Mouse (Mus musculus) olfactory bulb, adult 2 months (tissue): ENCODE results near the gene Mcrip2. TPM values are rescaled to one million over a fixed set of nuclear protein-coding genes. Genes with fewer than 3 reads are reported as not detected.

Experiments
- H3K27ac ChIP-seq: fragments of 200-500 bp; 2 replicates; pipeline ENCODE4 v1.5.1; 2012; ENCODE audit warnings: low read depth, low read length; ENCODE audit not compliant: insufficient read depth
- H3K4me1 ChIP-seq: fragments of 200-500 bp; 2 replicates; pipeline ENCODE4 v1.6.1; 2012; ENCODE audit warnings: low read length; ENCODE audit not compliant: control insufficient read depth, insufficient read depth
- H3K4me3 ChIP-seq: fragments of 200-500 bp; 2 replicates; pipeline ENCODE4 v1.5.1; 2012; ENCODE audit warnings: mild to moderate bottlenecking, low read depth, low read length, moderate library complexity; ENCODE audit not compliant: insufficient read depth
- CTCF ChIP-seq: fragments of 200-500 bp; IDR thresholded peaks from 2 replicates; pipeline ENCODE4 v1.5.1; 2012; ENCODE audit warnings: low read depth, mild to moderate bottlenecking, low read length, moderate library complexity; ENCODE audit not compliant: insufficient read depth
- POLR2A ChIP-seq: fragments of 200-500 bp; IDR thresholded peaks from 2 replicates; pipeline ENCODE4 v1.6.1; 2012; ENCODE audit warnings: mild to moderate bottlenecking, low read depth, low read length, moderate library complexity; ENCODE audit not compliant: insufficient read depth
- WGBS: fragments of 180-500 bp; shearing (Covaris S2); methylation state at CpG from one replicate; pipeline ENCODE4 v1.1.7; 2018; 5-methylcytosine and 5-hydroxymethylcytosine counted together
- polyA plus RNA-seq: library from polyadenylated mRNA; stranded (reverse); fragments of >200 nt; gene quantifications from 2 replicates; pipeline ENCODE4 v1.2.4, GENCODE M21; 2012; ENCODE audit warnings: low replicate concordance; ENCODE audit not compliant: missing spikeins, insufficient read depth, insufficient read length

The Mcrip2 gene
- polyA plus RNA-seq, 1 experiment = not detected

DNA sequence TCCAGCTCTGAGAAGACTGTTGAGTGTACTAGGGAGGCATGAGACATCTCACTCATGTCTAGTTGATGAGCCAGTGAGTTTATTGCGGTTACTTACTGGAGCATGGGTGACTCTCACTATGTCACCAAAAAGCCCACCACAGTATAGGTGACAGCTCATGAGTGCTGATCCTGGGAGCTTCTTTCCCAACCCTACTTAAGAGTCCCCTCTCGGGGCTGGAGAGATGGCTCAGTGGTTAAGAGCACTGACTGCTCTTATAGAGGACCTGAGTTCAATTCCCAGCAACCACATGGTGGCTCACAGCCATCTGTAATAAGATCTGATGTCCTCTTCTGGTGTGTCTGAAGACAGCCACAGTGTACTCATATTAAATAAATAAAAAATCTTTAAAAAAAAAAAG lies 1.4 kb upstream of the Mcrip2 start:
- TF ChIP-seq CTCF = no peak
- TF ChIP-seq POLR2A = no peak
- Histone ChIP-seq H3K4me1 (peaks cover 10% of the 10 kb centered on the region), H3K4me3 (no peak overlapping the region), H3K27ac (no peak overlapping the region)
- 92% methylated on average over 2 of the region's 2 CpGs for WGBS

DNA sequence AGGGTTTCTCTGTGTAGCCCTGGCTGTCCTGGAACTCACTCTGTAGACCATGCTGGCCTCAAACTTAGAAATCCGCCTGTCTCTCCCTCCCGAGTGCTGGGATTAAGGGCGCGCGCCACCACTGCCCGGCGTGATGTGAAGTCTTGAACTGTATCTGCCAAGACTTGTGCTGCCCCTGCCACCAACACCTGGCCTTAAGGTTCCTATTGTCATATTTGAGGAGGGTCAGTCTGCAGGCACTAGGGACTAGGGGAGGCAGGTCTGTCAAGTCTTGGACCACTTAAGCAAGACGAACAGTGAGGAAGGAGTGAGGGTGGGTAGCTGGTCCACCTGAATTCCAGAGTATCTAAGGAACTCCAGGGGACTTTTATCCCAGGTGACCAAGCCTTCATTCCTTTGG lies 934 bp upstream of the Mcrip2 start:
- H3K27ac ChIP-seq = no peak overlapping the region
- peaks cover 10% of the 10 kb centered on the region for H3K4me1 ChIP-seq
- TF ChIP-seq CTCF = no peak
- TF ChIP-seq POLR2A = no peak
- no peak overlapping the region for H3K4me3 ChIP-seq
- WGBS = 84% methylated on average over 8 of the region's 8 CpGs

GRCm38 (mm10) chr17:25867836-25868600 lies 546 bp downstream of the Mcrip2 start:
- TF ChIP-seq CTCF (0 out of 2 replicates have a peak, but pooled peaks have one; percentile 3), POLR2A (no peak)
- Histone ChIP-seq H3K4me3 (peak overlapping the region; percentile 74), H3K4me1 (peaks cover 7% of the 10 kb centered on the region), H3K27ac (peak overlapping the region; percentile 2; the same call in 1 of the 2 replicates)
- WGBS = under 1% methylated on average over 42 of the region's 42 CpGs

DNA sequence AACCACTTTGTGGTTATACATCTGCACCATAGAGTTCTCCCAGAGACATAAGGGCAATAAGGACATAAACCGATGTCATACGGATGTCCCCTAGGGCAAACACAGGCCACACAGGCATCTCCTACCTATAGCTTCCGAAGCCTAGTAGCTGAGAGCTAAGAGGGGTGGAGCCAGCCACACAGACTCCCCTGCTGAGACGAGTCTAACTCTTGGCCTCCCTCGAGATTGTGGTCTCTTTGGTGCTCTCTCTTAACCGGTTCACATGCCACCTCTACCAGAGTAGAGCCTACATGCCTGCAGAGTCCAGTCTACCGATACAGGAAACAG lies 1.1 kb downstream of the Mcrip2 start:
- H3K4me3 ChIP-seq = peak overlapping the region; percentile 74
- WGBS = 12% methylated on average over 7 of the region's 7 CpGs
- no peak overlapping the region for H3K27ac ChIP-seq
- peaks cover 7% of the 10 kb centered on the region for H3K4me1 ChIP-seq
- no peak for TF ChIP-seq POLR2A
- TF ChIP-seq CTCF = no peak

GRCm38 (mm10) chr17:25866172-25866571 lies 2.4 kb downstream of the Mcrip2 start:
- H3K4me3 ChIP-seq = no peak overlapping the region
- H3K4me1 ChIP-seq = peaks cover 7% of the 10 kb centered on the region
- no peak overlapping the region for H3K27ac ChIP-seq
- 94% methylated on average over 3 of the region's 3 CpGs for WGBS
- no peak for TF ChIP-seq POLR2A
- no peak for TF ChIP-seq CTCF

DNA sequence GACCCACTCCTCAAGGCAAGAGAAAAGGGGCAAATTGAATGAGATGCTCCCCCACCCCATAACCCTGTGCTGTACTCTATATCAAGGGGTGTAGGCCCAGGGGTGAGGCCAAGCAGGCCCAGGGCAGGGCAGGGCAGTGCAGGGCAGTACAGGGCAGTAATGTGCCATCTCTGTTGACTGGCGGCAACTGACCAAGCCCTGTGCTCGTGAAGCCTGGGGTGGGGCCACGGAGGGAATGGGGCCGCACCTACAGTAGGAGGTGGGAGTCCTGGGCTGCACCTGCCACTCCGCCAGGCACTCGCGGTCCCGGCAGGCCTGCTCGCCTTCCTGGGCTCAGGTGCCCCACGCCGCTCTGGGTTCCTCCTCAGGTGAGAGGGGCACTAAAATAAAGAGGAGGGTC lies 3.3 kb downstream of the Mcrip2 start:
- no peak overlapping the region for H3K4me3 ChIP-seq
- H3K27ac ChIP-seq = no peak overlapping the region
- H3K4me1 ChIP-seq = peaks cover 15% of the 10 kb centered on the region
- TF ChIP-seq CTCF (no peak), POLR2A (no peak)
- 97% methylated on average over 11 of the region's 11 CpGs for WGBS

DNA sequence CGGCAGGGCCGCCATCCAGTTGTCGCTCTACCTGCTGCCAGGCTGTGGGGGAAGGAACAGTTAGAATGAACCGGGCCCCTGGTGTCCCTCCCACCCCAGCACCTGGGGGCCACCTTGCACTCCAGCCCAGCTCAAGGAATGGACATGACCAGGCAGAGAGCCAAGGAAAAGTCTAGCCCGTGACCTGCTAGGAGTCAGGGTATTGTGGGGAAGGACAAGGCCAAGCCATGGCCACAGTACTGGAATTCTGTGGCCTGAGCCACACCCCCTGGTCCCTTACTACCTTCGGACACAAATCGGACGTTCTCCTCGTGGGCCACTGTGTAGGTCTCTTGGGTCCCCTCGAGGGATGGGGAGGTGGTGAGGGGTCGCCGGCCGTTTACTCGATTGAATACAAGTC lies 4.3 kb downstream of the Mcrip2 start:
- Histone ChIP-seq H3K4me3 (no peak overlapping the region), H3K4me1 (peaks cover 18% of the 10 kb centered on the region), H3K27ac (no peak overlapping the region)
- WGBS = 91% methylated on average over 14 of the region's 14 CpGs
- TF ChIP-seq POLR2A (no peak), CTCF (no peak)

GRCm38 (mm10) chr17:25863681-25864080 lies 4.9 kb downstream of the Mcrip2 start:
- Histone ChIP-seq H3K4me3 (no peak overlapping the region), H3K27ac (no peak overlapping the region), H3K4me1 (peaks cover 18% of the 10 kb centered on the region)
- 91% methylated on average over 6 of the region's 6 CpGs for WGBS
- TF ChIP-seq CTCF (no peak), POLR2A (no peak)

GRCm38 (mm10) chr17:25861704-25862612 lies 6.6 kb downstream of the Mcrip2 start:
- Histone ChIP-seq H3K4me1 (peaks cover 16% of the 10 kb centered on the region), H3K27ac (peak overlapping the region; percentile 90), H3K4me3 (peak overlapping the region; percentile 66)
- TF ChIP-seq CTCF (no peak), POLR2A (no peak)
- WGBS = 13% methylated on average over 6 of the region's 6 CpGs
